Mouse (Mus musculus): ENCODE measurements at regions not wholly inside any gene's neighbourhood (a gene's known extent, or its start where the extent isn't known, plus 50 kb on each side); places are given as distances from the start of the nearest gene placed in this dataset.

- no peak for DNase-seq (ENCODE audit: low read depth, low spot score)
These were observed 57.2 kb upstream of the Usp9x start for GRCm38 (mm10) chrX:13014051-13014450.

- DNase-seq (ENCODE audit: low read depth, low spot score), result no peak
These were observed 58.2 kb upstream of the Usp9x start for GRCm38 (mm10) chrX:13013086-13013485.

- no peak for DNase-seq (ENCODE audit: low read depth, low spot score)
These were observed 80.5 kb upstream of the Usp9x start for GRCm38 (mm10) chrX:12990777-12991176.

- no peak for DNase-seq (ENCODE audit: low read depth, low spot score)
These were observed 93.6 kb upstream of the Usp9x start for GRCm38 (mm10) chrX:12977676-12978075.

- DNase-seq (ENCODE audit: low read depth, low spot score), result no peak
These were observed 102.1 kb upstream of the Usp9x start for GRCm38 (mm10) chrX:12968979-12969746.

GRCm38 (mm10) chrX:12959467-12960314 is 111.6 kb upstream of the Usp9x start:
- no peak for DNase-seq (ENCODE audit: low read depth, low spot score)

GRCm38 (mm10) chrX:12958873-12959272 is 112.4 kb upstream of the Usp9x start:
- DNase-seq (ENCODE audit: low read depth, low spot score), result no peak

- no peak for DNase-seq (ENCODE audit: low read depth, low spot score)
These were observed 120.2 kb upstream of the Usp9x start for GRCm38 (mm10) chrX:12950928-12951660.

GRCm38 (mm10) chrX:12942451-12942850 is 128.8 kb upstream of the Usp9x start:
- DNase-seq (ENCODE audit: low read depth, low spot score), result no peak

- no peak for DNase-seq (ENCODE audit: low read depth, low spot score)
These were observed 134.7 kb upstream of the Usp9x start for GRCm38 (mm10) chrX:12936406-12937172.

- DNase-seq (ENCODE audit: low read depth, low spot score), result no peak
These were observed 137.9 kb upstream of the Usp9x start for GRCm38 (mm10) chrX:12933294-12933807.

GRCm38 (mm10) chrX:12930242-12930641 is 141.1 kb upstream of the Usp9x start:
- no peak for DNase-seq (ENCODE audit: low read depth, low spot score)

- no peak for DNase-seq (ENCODE audit: low read depth, low spot score)
These were observed 143.3 kb upstream of the Usp9x start for GRCm38 (mm10) chrX:12927797-12928589.

GRCm38 (mm10) chrX:12924705-12925644 is 146.3 kb upstream of the Usp9x start:
- DNase-seq (ENCODE audit: low read depth, low spot score), result no peak

- no peak for DNase-seq (ENCODE audit: low read depth, low spot score)
These were observed 151.7 kb upstream of the Usp9x start for GRCm38 (mm10) chrX:12919576-12919975.

- DNase-seq (ENCODE audit: low read depth, low spot score), result no peak
These were observed 154.2 kb upstream of the Usp9x start for GRCm38 (mm10) chrX:12917105-12917504.

- no peak for DNase-seq (ENCODE audit: low read depth, low spot score)
These were observed 154.6 kb upstream of the Usp9x start for GRCm38 (mm10) chrX:12916684-12917083.

- DNase-seq (ENCODE audit: low read depth, low spot score), result no peak
These were observed 138.4 kb upstream of the Med14 start for GRCm38 (mm10) chrX:12900256-12900655.

- DNase-seq (ENCODE audit: low read depth, low spot score), result no peak
These were observed 129.6 kb upstream of the Med14 start for GRCm38 (mm10) chrX:12891468-12891867.
